Mouse (Mus musculus): ENCODE results near the gene Asgr1. TPM values are rescaled to one million over a fixed set of nuclear protein-coding genes. Genes with fewer than 3 reads are reported as not detected.
A peak's percentile ranks its signal among the peaks of the same experiment; 100 is the strongest.
"Not testable (repeated sequence)": the region's sequence is repeated elsewhere in the genome, so short reads cannot be mapped to it uniquely, and the experiment has no call there.

Gene Asgr1
- total RNA-seq (2021) (1 to 10 TPM in 1 of 2 experiments, not detected in 1; 1.7 TPM), polyA plus RNA-seq (2012; rRNA removed) (0.08 TPM in 1 of 2 replicates, not detected in the other)
- long read RNA-seq, result 0 reads

GRCm38 (mm10) chr11:70053898-70054570 is at the start of gene Asgr1:
Gene Asgr1 (plus strand): TSS chr11:70054085.
- DNase-seq, result no peak

- DNase-seq, result no peak
Observed at GRCm38 (mm10) chr11:70005521-70005920, 48.4 kb upstream of the Asgr1 start.

GRCm38 (mm10) chr11:70010033-70010432 is 43.9 kb upstream of the Asgr1 start:
- no peak for DNase-seq

GRCm38 (mm10) chr11:70010548-70010947 is 43.3 kb upstream of the Asgr1 start:
- no peak for DNase-seq

GRCm38 (mm10) chr11:70010961-70011360 is 42.9 kb upstream of the Asgr1 start:
- DNase-seq, result no peak

GRCm38 (mm10) chr11:70012931-70013330 is 41.0 kb upstream of the Asgr1 start:
- no peak for DNase-seq

GRCm38 (mm10) chr11:70013408-70013807 is 40.5 kb upstream of the Asgr1 start:
- DNase-seq, result no peak

- no peak for DNase-seq
Observed at GRCm38 (mm10) chr11:70014051-70014450, 39.8 kb upstream of the Asgr1 start.

GRCm38 (mm10) chr11:70014880-70015558 is 38.9 kb upstream of the Asgr1 start, which contains the start of gene Acadvl:
Gene Acadvl (minus strand): TSS chr11:70015411.
- DNase-seq, result peak; percentile 95

- no peak for DNase-seq
Observed at GRCm38 (mm10) chr11:70015677-70016076, 38.2 kb upstream of the Asgr1 start.

- DNase-seq, result not testable (repeated sequence)
Observed at GRCm38 (mm10) chr11:70016177-70016576, 37.7 kb upstream of the Asgr1 start.

- DNase-seq, result no peak
Observed at GRCm38 (mm10) chr11:70016669-70017068, 37.2 kb upstream of the Asgr1 start, which contains the start of gene Dlg4. Gene Dlg4 (plus strand): TSS chr11:70016942.

- no peak for DNase-seq
Observed at GRCm38 (mm10) chr11:70017199-70017767, 36.6 kb upstream of the Asgr1 start.

- peak; percentile 46 for DNase-seq
Observed at GRCm38 (mm10) chr11:70018131-70018990, 35.5 kb upstream of the Asgr1 start.

GRCm38 (mm10) chr11:70019495-70020021 is 34.3 kb upstream of the Asgr1 start:
- DNase-seq, result no peak

GRCm38 (mm10) chr11:70020022-70020631 is 33.8 kb upstream of the Asgr1 start:
- DNase-seq, result peak; percentile 20

GRCm38 (mm10) chr11:70020731-70021263 is 33.1 kb upstream of the Asgr1 start:
- DNase-seq, result peak; percentile 80

- peak; percentile 97 for DNase-seq
Observed at GRCm38 (mm10) chr11:70021264-70022132, 32.4 kb upstream of the Asgr1 start.

GRCm38 (mm10) chr11:70023481-70024150 is 30.3 kb upstream of the Asgr1 start:
- DNase-seq, result no peak
